Mouse (Mus musculus) cerebellum, adult 2 months (tissue): ENCODE data around the gene Pde10a. TPM values are rescaled to one million over a fixed set of nuclear protein-coding genes. Genes with fewer than 3 reads are reported as not detected.

Experiments
- DNase-seq, 2 experiments: peaks; one replicate each; pipeline ENCODE4 v3.0.0; 2021
- H3K27ac ChIP-seq: fragments of 200-500 bp; 2 replicates; pipeline ENCODE4 v1.5.1; 2012; ENCODE audit warnings: low read length, control low read depth, inconsistent platforms; ENCODE audit not compliant: insufficient read depth
- H3K27me3 ChIP-seq: fragments of 200-500 bp; 2 replicates; pipeline ENCODE4 v1.6.1; 2012; ENCODE audit warnings: inconsistent platforms, mild to moderate bottlenecking, low read length, moderate library complexity; ENCODE audit not compliant: control insufficient read depth, insufficient read depth
- H3K4me1 ChIP-seq: fragments of 200-500 bp; 2 replicates; pipeline ENCODE4 v1.6.1; 2011; ENCODE audit warnings: low read length; ENCODE audit not compliant: control insufficient read depth, insufficient read depth
- H3K4me3 ChIP-seq: fragments of 200-500 bp; replicated peaks from 2 replicates; pipeline ENCODE3; 2011; ENCODE audit warnings: mild to moderate bottlenecking, low read depth, low read length, control low read depth; ENCODE audit not compliant: insufficient read depth
- CTCF ChIP-seq: fragments of 200-500 bp; IDR thresholded peaks from 2 replicates; pipeline ENCODE4 v1.5.1; 2011; ENCODE audit warnings: low read depth, mild to moderate bottlenecking, control low read depth, low read length, moderate library complexity, borderline replicate concordance; ENCODE audit not compliant: insufficient read depth
- POLR2A ChIP-seq: fragments of 200-500 bp; IDR thresholded peaks from 2 replicates; pipeline ENCODE4 v1.6.1; 2011; ENCODE audit warnings: low read length, control low read depth, borderline replicate concordance; ENCODE audit not compliant: insufficient read depth
- whole genome bisulfite sequencing: fragments of 180-500 bp; shearing (Covaris S2); methylation state at CpG from one replicate; pipeline ENCODE4 v1.1.7; 2018; 5-methylcytosine and 5-hydroxymethylcytosine counted together
- polyA plus RNA-seq: library from polyadenylated mRNA; depleted of rRNA; stranded (reverse); fragments of >200 nt; gene quantifications from 2 replicates; pipeline ENCODE4 v1.2.3, GENCODE M21; 2012

The Pde10a gene
- polyA plus RNA-seq, 1 experiment = 40.9 TPM

DNA sequence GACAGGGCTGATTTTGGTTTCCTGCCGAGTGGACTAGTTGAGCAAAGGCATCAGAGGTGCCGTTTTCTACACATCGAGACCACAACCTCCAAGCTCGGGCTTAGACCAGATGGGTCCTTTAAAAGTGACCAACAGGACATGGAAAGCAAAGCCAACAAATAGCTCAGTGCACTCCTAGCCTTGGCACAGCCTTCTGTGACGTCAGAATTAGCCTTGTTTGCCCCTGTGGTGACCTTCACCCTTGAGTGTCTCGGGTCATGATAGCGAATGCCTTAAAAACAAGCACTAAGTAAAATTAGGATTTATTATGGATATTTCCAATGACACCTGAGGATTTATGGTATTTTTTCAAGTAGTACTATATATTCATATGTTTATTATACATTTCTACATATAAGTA, 267.4 kb downstream of the Pde10a start:
- Histone ChIP-seq H3K4me1 (peaks cover 28% of the 10 kb centered on the region), H3K27ac (no peak overlapping the region), H3K27me3 (no peaks in the 10 kb centered on the region), H3K4me3 (no peak overlapping the region)
- no peak for DNase-seq
- 44% methylated on average over 7 of the region's 7 CpGs for WGBS
- TF ChIP-seq CTCF (no peak), POLR2A (no peak)

DNA sequence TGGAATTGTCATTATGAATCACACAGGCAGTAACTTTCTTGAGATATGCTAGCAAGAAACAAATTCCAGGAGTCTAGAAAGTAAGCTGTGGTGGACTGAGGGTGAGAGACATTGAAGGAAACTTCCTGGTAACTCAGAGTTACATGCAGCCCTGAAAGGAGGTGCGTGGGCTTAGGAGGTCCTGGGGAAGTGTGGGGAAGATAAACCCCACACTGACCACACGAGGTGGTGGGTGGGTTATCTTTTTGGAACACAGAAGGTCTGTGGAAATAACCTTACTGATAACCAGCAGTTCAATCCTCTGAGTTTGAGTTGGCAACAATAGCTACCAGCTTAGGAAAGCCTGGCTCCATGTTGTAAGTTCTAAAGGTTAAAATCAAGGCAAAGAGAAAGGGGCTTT, 272.5 kb downstream of the Pde10a start:
- TF ChIP-seq POLR2A (no peak), CTCF (no peak)
- Histone ChIP-seq H3K4me3 (no peak overlapping the region), H3K4me1 (peaks cover 9% of the 10 kb centered on the region), H3K27ac (no peak overlapping the region), H3K27me3 (no peaks in the 10 kb centered on the region)
- WGBS = 74% methylated on average over 2 of the region's 2 CpGs
- DNase-seq = no peak

DNA sequence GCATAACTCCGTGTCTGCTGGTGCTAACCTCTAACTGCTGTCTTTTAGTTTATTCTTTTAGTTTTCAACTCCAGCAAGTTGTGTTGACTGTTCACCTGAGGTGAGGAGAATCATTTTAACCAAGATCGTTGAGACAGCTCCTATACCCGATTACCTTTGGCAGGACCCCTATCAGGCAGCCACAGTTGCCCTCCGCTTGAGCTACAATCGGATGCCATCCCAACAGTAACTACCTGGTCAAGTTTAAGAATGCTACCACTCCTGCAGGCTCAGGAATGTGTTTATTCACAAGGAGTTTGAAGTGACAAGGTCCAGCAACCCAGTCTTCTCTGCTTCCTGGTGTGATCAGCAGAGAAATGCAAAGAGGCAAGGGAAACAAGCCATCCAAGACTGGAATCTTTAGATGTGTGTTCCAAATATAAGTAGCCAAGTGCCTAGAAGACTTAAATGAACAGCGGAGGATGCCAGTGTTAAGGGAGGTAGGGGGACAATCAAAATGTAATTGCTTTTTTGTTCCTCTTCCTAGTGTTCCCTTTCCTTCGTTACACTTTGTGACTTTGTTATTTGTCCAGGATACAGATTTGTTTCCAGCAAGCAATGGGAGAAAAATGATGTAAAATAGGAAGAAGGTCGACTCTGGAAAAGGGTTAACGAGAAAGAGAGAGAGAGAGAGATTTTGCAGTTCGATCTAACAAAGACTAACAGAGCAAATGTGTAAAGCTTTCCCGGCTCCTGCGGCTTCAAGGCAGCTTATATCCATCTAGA, 273.5 kb downstream of the Pde10a start:
- Histone ChIP-seq H3K4me1 (peaks cover 17% of the 10 kb centered on the region), H3K27me3 (no peaks in the 10 kb centered on the region), H3K4me3 (no peak overlapping the region), H3K27ac (no peak overlapping the region)
- TF ChIP-seq POLR2A = no peak
- TF ChIP-seq CTCF = no peak
- WGBS = 54% methylated on average over 12 of the region's 12 CpGs
- no peak for DNase-seq

DNA sequence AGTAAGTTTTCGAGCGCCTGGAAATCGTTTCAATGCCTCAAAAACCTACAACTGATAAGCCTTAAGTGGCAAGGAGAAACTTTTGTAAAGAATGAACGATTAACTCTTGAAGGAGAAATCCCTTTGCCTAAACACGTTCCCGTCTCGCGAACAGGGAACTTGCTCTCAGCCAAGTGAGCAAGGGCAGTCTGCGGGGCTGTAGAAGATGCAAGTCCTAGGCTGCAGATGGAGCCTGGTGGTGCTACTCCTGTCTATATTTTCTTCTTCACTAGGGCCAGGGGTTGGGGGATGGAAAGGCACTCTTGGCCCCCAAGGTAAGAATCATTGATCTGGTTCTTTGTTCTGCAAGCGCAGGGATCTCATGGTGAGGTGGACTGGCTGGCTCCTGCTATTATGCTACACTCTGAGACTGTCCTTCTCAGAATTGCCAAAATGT, 274.1 kb downstream of the Pde10a start:
- 75% methylated on average over 10 of the region's 10 CpGs for WGBS
- no peak overlapping the region for H3K4me3 ChIP-seq
- peaks cover 17% of the 10 kb centered on the region for H3K4me1 ChIP-seq
- H3K27me3 ChIP-seq = no peaks in the 10 kb centered on the region
- peak in 1 of 2 experiments; percentile 10 for DNase-seq
- no peak for TF ChIP-seq CTCF
- TF ChIP-seq POLR2A = no peak
- no peak overlapping the region for H3K27ac ChIP-seq

DNA sequence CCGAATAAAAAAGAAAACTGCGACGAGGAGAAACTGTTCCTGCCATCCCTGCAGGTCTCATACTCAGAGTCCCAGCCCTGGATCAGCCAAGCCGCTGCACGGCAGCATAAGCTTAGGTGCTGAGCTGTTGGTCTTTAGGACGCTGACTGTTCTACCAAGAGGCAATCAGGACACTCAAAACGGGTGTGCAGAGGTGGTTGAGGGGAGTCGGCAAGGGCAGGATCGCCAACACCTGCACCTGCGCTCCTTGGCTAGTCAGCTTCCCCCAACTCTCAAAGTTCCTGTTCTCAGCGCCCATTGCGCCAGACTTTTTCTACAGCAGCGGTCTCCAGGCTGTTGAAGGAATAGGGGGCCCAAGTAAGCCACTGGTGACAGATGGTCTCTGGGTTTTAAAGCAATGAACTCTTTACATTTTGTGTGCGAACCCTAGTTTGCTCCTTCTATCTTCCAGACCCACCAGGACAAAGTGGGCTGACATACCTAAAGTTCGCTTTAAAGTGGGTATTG, 274.8 kb downstream of the Pde10a start:
- Histone ChIP-seq H3K4me3 (no peak overlapping the region), H3K4me1 (peaks cover 21% of the 10 kb centered on the region), H3K27ac (no peak overlapping the region), H3K27me3 (no peaks in the 10 kb centered on the region)
- 69% methylated on average over 15 of the region's 15 CpGs for WGBS
- no peak for DNase-seq
- TF ChIP-seq CTCF = no peak
- TF ChIP-seq POLR2A = no peak

DNA sequence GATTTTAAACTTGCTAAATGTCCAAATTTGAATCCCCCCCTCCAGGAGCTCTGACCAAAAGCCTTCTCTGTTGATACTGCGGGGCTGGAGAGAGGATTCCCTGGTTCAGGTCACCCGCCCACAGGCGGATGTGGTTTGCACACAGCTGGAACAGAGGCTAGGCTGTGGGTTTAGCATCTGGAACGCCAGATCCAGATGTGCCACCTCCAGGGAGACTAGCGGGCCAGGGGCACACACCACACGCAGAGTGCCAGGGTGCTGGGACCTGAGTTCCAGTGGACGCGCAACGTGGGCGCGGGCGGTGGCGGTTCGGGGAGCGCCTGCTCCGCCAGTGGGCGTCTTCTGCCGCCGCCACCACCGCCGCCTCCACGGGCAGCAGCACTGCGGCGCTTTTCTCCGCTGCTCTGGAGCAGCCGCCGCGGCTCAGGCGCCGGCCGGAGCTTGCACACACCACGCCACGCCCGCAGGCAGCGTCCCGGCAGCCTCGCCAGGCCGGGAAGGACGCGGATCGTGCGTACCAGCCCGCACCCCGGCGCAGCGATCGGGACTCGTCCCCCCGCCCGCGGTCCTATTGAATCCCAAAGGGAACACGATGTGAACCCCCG, 275.4 kb downstream of the Pde10a start:
- DNase-seq = no peak
- TF ChIP-seq CTCF (no peak), POLR2A (no peak)
- Histone ChIP-seq H3K27me3 (no peaks in the 10 kb centered on the region), H3K27ac (no peak overlapping the region), H3K4me3 (peak overlapping the region; percentile 51), H3K4me1 (peaks cover 23% of the 10 kb centered on the region)
- 5% methylated on average over 53 of the region's 53 CpGs for WGBS

DNA sequence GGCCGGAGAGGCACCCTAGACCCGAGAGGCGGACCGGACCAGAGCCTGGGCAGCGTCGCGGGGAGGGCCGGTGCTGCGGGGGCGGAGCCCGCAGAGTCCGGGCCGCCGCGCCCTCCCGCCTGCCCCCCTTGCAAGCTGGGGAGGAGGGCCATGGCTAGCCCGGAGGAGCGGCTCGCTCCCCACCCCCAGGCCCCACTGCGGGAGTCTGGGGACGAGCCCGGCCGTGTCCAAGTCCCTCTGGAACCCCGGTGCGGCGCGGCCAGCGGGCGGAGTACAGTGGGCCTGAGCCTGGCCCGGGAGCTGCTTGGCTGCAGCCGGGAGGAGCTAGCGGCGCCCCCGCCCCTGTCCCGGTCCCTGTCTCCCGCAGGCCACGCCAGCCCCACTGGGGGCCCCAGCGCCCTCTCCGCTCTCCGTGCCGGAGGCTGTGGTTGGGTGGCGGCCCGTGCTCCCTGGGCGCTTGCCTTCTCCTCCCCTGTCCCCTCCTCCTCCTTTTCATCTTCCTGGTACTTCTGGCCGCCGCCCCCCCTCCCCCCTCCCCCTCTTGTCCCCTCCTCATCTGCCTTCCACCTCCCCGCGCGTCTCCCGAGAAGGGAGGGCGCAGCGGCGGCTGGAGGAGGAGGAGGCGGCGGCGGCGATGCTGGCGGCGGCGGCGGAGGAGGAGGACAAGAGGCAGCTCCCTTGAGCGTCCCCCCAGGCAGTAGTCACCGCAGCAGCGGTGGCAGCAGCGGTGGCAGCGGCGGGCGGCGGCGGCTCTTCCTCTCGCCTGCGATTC, 276.1 kb downstream of the Pde10a start:
- DNase-seq = peak; percentile 59 to 70
- TF ChIP-seq POLR2A = no peak
- TF ChIP-seq CTCF = no peak
- Histone ChIP-seq H3K4me3 (peak overlapping the region; percentile 51), H3K4me1 (peaks cover 26% of the 10 kb centered on the region), H3K27me3 (no peaks in the 10 kb centered on the region), H3K27ac (no peak overlapping the region)
- 1% methylated on average over 54 of the region's 72 CpGs for WGBS
